Mouse (Mus musculus): ENCODE measurements around the gene Clip2. TPM values are rescaled to one million over a fixed set of nuclear protein-coding genes. Genes with fewer than 3 reads are reported as not detected.

The Clip2 gene
- 10.6 and 12.9 TPM in 2 replicates for polyA plus RNA-seq (2012; rRNA removed)

DNA sequence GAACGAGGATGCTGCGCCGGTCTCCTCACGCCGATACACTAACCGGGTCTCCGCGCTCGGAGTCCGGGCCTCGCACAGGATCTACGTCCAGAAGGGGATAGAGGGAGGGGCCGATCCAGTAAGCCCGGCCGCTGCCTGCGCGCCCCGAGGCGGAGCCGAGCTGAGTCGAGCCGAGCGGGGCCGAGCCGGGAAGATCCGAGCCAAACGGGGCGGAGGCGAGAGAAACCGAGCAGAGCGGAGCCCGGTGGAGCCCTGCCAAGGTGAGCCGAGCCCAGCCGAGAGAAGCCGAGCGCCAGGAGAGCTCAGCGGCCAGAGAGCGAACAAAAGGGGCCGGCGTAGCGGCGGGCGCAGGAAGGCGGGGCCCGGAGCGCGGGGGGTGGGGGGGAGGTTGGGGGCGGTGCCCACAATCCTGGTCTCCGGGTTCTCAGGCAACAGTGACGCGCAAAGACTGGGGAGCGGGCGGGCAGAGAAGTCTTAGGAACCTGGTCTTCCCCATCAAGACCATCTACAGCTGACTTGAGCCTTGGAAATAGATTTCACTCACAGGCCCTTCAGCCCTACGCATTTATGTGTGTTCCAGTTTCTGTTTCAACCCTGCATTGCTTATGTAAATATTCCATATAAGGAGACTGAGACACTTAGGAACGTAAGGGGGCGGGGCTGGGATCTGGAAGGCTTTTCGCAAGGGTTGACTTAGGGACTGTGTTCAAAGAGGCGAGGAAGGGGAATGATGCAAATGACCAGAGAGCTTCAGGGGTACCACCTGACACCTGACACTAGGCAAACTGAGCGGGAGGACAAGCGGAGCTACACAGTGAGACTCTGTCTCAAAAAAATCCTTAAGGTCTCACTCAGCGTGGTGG is at the start of gene Clip2:
TSS of gene Clip2 (minus strand) at position 325 of the 863 bp plus-strand sequence.

GRCm38 (mm10) chr5:134581146-134581545 is 28.9 kb upstream of the Clip2 start, which contains the start of gene Rfc2:
TSS of gene Rfc2 (plus strand) at chr5:134581366.

DNA sequence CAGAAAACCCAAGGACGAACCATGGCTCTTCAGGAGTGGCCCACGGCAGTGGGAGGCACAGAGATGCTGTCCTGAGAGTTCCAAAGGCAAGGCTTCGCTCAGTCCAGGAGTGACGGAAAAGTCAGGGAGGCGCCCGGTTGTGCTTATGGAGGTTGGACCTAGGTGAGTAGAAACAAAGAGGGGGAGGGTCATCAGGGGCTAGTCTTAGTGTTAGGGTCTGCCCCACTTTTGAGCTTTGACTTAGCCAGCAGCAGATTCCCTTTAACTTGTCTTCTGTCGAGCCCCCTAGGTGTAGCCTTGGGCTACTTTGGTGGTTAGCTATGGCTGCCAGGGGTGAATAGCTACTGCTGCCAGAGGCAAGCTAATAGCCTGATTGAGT is 7.8 kb upstream of the Clip2 start, which contains the start of gene Syna:
TSS of gene Syna (minus strand) at position 101 of the 379 bp plus-strand sequence.

DNA sequence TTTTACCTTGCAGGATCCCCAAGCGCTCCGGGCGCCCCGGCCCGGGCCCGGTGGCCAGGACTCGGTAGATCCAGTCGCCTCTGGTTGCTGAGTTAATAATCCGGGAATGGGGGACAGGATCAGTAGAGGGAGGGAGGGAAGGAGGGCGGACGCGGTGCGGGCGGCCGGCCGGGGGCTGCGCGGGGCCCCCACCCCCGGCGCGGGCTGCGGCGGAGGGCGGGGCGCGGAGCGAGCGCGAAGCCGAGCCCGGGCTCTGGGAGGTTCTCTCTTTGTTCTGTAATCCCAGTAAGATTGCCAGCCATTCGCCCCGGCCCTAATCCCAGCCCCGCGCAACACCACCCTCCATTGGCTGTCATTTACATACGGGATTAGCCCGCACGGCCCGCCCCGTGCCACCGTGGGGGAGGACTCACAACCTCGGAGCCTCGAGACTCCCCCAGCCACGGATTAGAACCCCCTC is 95.7 kb downstream of the Clip2 start, which contains the start of gene Gtf2ird1:
TSS of gene Gtf2ird1 (minus strand) at position 214 of the 460 bp plus-strand sequence.

Other genes starting within 250 kb of the Clip2 start
- 31.8 and 32.8 TPM in 2 replicates for gene Gtf2i, start 237.7 kb downstream of the Clip2 start, polyA plus RNA-seq (2012; rRNA removed)
- 9.7 and 12.8 TPM in 2 replicates for gene Gtf2ird1, start 95.7 kb downstream of the Clip2 start, polyA plus RNA-seq (2012; rRNA removed)
- 0.09 TPM in 1 of 2 replicates, not detected in the other for gene Syna, start 7.7 kb upstream of the Clip2 start, polyA plus RNA-seq (2012; rRNA removed)
- gene Rfc2, start 28.9 kb upstream of the Clip2 start, polyA plus RNA-seq (2012; rRNA removed) = 11.0 and 14.5 TPM in 2 replicates
- 1.2 and 1.4 TPM in 2 replicates for gene Lat2, start 62.6 kb upstream of the Clip2 start, polyA plus RNA-seq (2012; rRNA removed)
- gene Eif4h, start 87.1 kb upstream of the Clip2 start, polyA plus RNA-seq (2012; rRNA removed) = 94.6 and 97.7 TPM in 2 replicates
- 4.8 TPM in 2 replicates for gene Limk1, start 136.2 kb upstream of the Clip2 start, polyA plus RNA-seq (2012; rRNA removed)
- gene Eln, start 194.9 kb upstream of the Clip2 start, polyA plus RNA-seq (2012; rRNA removed) = 73.2 and 109 TPM in 2 replicates